In the genomic region with DNA sequence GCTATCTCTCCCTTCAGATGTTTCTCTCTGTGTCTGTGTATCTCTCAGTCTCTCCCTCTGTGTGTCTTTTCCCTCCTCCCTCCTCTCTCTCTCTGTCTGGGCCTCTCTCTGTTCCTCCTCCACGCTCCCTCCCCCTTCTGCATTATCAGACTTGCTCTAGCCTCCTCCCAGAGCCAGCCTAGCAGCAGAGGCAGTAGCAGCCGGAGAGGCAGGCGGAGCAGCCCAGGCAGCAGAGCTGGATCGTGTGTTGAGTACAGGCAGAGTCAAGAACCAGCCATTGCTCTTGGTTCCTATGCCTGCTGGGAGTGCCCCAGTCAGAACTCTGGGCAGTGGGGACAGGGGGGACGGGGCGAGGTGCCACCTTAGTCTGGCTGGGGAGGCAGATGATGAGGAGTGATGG, we compare ENCODE assay signal across 8 mouse cellular contexts. TPM values are rescaled to one million over a fixed set of nuclear protein-coding genes. Genes with fewer than 3 reads are reported as not detected.
DNase-seq lines count a peak whose midpoint lies in the region; ATAC-seq and TF ChIP-seq lines count a peak whose summit lies in the region.

A gene (plus strand): TSS at position 163 of the 400 bp plus-strand sequence.

- intact Hi-C loops in heart, postnatal 36 days (cut with DNase I) = no loop called here
- intact Hi-C loops in left cerebral cortex, postnatal 10 days (cut with DNase I) = no loop called here

- 21% methylated on average over 6 of the region's 6 CpGs for WGBS in stomach, embryonic 16.5 days
- WGBS in stomach, postnatal 0 days = 17% methylated on average over 6 of the region's 6 CpGs
- WGBS in forebrain, embryonic 12.5 days = 10% methylated on average over 6 of the region's 6 CpGs
- WGBS in neural tube, embryonic 13.5 days = 19% methylated on average over 6 of the region's 6 CpGs

- no peak within 1 kb of the TSS for H3K4me3 ChIP-seq in stomach, embryonic 16.5 days (replicated peaks; ENCODE audit: low read length)
- no peak within 1 kb of the TSS for H3K4me3 ChIP-seq in stomach, postnatal 0 days (ENCODE audit: low read depth, low read length)
- H3K4me3 ChIP-seq in forebrain, embryonic 12.5 days (replicated peaks) = peak within 1 kb of the TSS; percentile 27
- H3K4me3 ChIP-seq in neural tube, embryonic 13.5 days = peak within 1 kb of the TSS; percentile 34

- no peak within 1 kb of the TSS for H3K27ac ChIP-seq in stomach, embryonic 16.5 days (ENCODE audit: low read length)
- H3K27ac ChIP-seq in stomach, postnatal 0 days (replicated peaks) = no peak within 1 kb of the TSS
- 0 out of 2 replicates have a peak within 1 kb of the TSS, but pooled peaks have one; percentile 5 for H3K27ac ChIP-seq in forebrain, embryonic 12.5 days
- H3K27ac ChIP-seq in neural tube, embryonic 13.5 days (replicated peaks) = peak within 1 kb of the TSS; percentile 69

- no peaks in the 10 kb centered on the region for H3K9me3 ChIP-seq in stomach, embryonic 16.5 days (replicated peaks; ENCODE audit: control insufficient read depth, low read length)
- H3K9me3 ChIP-seq in stomach, postnatal 0 days (ENCODE audit: control insufficient read depth, low read length) = no peaks in the 10 kb centered on the region
- H3K9me3 ChIP-seq in forebrain, embryonic 12.5 days = no peaks in the 10 kb centered on the region
- no peaks in the 10 kb centered on the region for H3K9me3 ChIP-seq in neural tube, embryonic 13.5 days

- no peaks in the 10 kb centered on the region for H3K27me3 ChIP-seq in stomach, embryonic 16.5 days (ENCODE audit: control insufficient read depth, insufficient read depth, low read length)
- no peaks in the 10 kb centered on the region for H3K27me3 ChIP-seq in stomach, postnatal 0 days (ENCODE audit: control insufficient read depth, insufficient read depth, low read length)
- peaks cover 53% of the 10 kb centered on the region for H3K27me3 ChIP-seq in forebrain, embryonic 12.5 days
- H3K27me3 ChIP-seq in neural tube, embryonic 13.5 days = peaks cover 50% of the 10 kb centered on the region

- H3K4me2 ChIP-seq in stomach, embryonic 16.5 days (ENCODE audit: low read depth, low read length) = no peak within 1 kb of the TSS
- H3K4me2 ChIP-seq in stomach, postnatal 0 days (replicated peaks; ENCODE audit: low read depth) = no peak within 1 kb of the TSS
- H3K4me2 ChIP-seq in forebrain, embryonic 12.5 days = peak within 1 kb of the TSS; percentile 47
- H3K4me2 ChIP-seq in neural tube, embryonic 13.5 days = peak within 1 kb of the TSS; percentile 48

- no peak within 1 kb of the TSS for H3K9ac ChIP-seq in stomach, embryonic 16.5 days (ENCODE audit: low read length)
- H3K9ac ChIP-seq in stomach, postnatal 0 days (ENCODE audit: low read length) = no peak within 1 kb of the TSS
- H3K9ac ChIP-seq in forebrain, embryonic 12.5 days = peak within 1 kb of the TSS; percentile 40
- peak within 1 kb of the TSS; percentile 63 for H3K9ac ChIP-seq in neural tube, embryonic 13.5 days

- no peaks in the 10 kb centered on the region for H3K36me3 ChIP-seq in stomach, embryonic 16.5 days (ENCODE audit: control insufficient read depth, insufficient read depth, low read length)
- no peaks in the 10 kb centered on the region for H3K36me3 ChIP-seq in stomach, postnatal 0 days (ENCODE audit: control insufficient read depth, insufficient read depth, low read length)
- no peaks in the 10 kb centered on the region for H3K36me3 ChIP-seq in forebrain, embryonic 12.5 days (replicated peaks)
- H3K36me3 ChIP-seq in neural tube, embryonic 13.5 days = no peaks in the 10 kb centered on the region

- TF ChIP-seq EP300 in stomach, postnatal 0 days (optimal IDR thresholded peaks at IDR 0.05) = no peak

- H3K4me1 ChIP-seq in stomach, embryonic 16.5 days (ENCODE audit: control insufficient read depth, insufficient read depth, low read length) = peaks cover under 1% of the 10 kb centered on the region; the same call in 1 of the 2 replicates
- H3K4me1 ChIP-seq in stomach, postnatal 0 days (replicated peaks; ENCODE audit: control insufficient read depth, insufficient read depth) = no peaks in the 10 kb centered on the region
- peaks cover 41% of the 10 kb centered on the region for H3K4me1 ChIP-seq in forebrain, embryonic 12.5 days
- H3K4me1 ChIP-seq in neural tube, embryonic 13.5 days (replicated peaks) = peaks cover 32% of the 10 kb centered on the region

- DNase-seq in stomach, postnatal 0 days (ENCODE audit: low spot score) = no peak
- DNase-seq in heart, postnatal 36 days = no peak
- DNase-seq in left cerebral cortex, postnatal 10 days (ENCODE audit: extremely low spot score in 1 of 2, low spot score in 2 of 2) = peak; percentile 71 to 73
- DNase-seq in urinary bladder, postnatal 4 days (ENCODE audit: low spot score in 2 of 2) = no peak
- DNase-seq in thymus, postnatal 4 days = no peak

- no peak for TF ChIP-seq CTCF in stomach, postnatal 0 days (IDR thresholded peaks at IDR 0.05; ENCODE audit: low read depth)

- no peak for ATAC-seq in stomach, embryonic 16.5 days (ENCODE audit: insufficient read depth, low FRiP score)
- ATAC-seq in stomach, postnatal 0 days (ENCODE audit: low FRiP score, low TSS enrichment) = no peak
- peak; percentile 79 for ATAC-seq in forebrain, embryonic 12.5 days (ENCODE audit: low FRiP score)
- peak; percentile 51 for ATAC-seq in neural tube, embryonic 13.5 days (ENCODE audit: low read depth)

RNA-seq across cellular contexts. Expression of the gene that starts here (rescaled TPM):
- polyA plus RNA-seq in stomach, embryonic 16.5 days (2015; fragmentation: Nextera tagmentation; extraction: Ambion mirVana) = 16.0 and 19.0 TPM in 2 replicates
- 9.2 and 9.5 TPM in 2 replicates for polyA plus RNA-seq in stomach, postnatal 0 days (2015; fragmentation: Nextera tagmentation; extraction: Ambion mirVana)
- polyA plus RNA-seq in forebrain, embryonic 12.5 days (2016; fragmentation: Nextera tagmentation; extraction: Ambion mirVana) = 23.1 and 25.7 TPM in 2 replicates
- 10 to 100 TPM; 51.8 to 74.3 TPM for total RNA-seq in heart, postnatal 36 days (2021)
- 100 to 1,000 TPM; 294 to 295 TPM for total RNA-seq in left cerebral cortex, postnatal 10 days (2021)
- polyA plus RNA-seq in neural tube, embryonic 13.5 days (2015; fragmentation: Nextera tagmentation; extraction: Ambion mirVana) = 43.6 TPM in 2 replicates

Comparison
In these comparisons a context has a peak if more than half of its experiments do, and no peak if none do; other contexts are left out.
1. ATAC-seq: peak in forebrain, embryonic 12.5 days (single experiment) and neural tube, embryonic 13.5 days (single experiment); none in stomach, embryonic 16.5 days (single experiment) and stomach, postnatal 0 days (single experiment).
2. H3K27ac ChIP-seq: peak in forebrain, embryonic 12.5 days (single experiment) and neural tube, embryonic 13.5 days (single experiment); none in stomach, embryonic 16.5 days (single experiment) and stomach, postnatal 0 days (single experiment).
3. H3K4me2 ChIP-seq: peak in forebrain, embryonic 12.5 days (single experiment) and neural tube, embryonic 13.5 days (single experiment); none in stomach, embryonic 16.5 days (single experiment) and stomach, postnatal 0 days (single experiment).
4. H3K4me3 ChIP-seq: peak in forebrain, embryonic 12.5 days (single experiment) and neural tube, embryonic 13.5 days (single experiment); none in stomach, embryonic 16.5 days (single experiment) and stomach, postnatal 0 days (single experiment).
5. H3K9ac ChIP-seq: peak in forebrain, embryonic 12.5 days (single experiment) and neural tube, embryonic 13.5 days (single experiment); none in stomach, embryonic 16.5 days (single experiment) and stomach, postnatal 0 days (single experiment).
6. DNase-seq: peak in left cerebral cortex, postnatal 10 days (2 of 2); none in stomach, postnatal 0 days (single experiment), heart, postnatal 36 days (0 of 2), urinary bladder, postnatal 4 days (0 of 2) and thymus, postnatal 4 days (single experiment).